Mouse (Mus musculus): Measurements from ENCODE around the gene Masp1. TPM values are rescaled to one million over a fixed set of nuclear protein-coding genes. Genes with fewer than 3 reads are reported as not detected.
A peak's percentile ranks its signal among the peaks of the same experiment; 100 is the strongest.

Gene Masp1
- total RNA-seq, 1 experiment: 2.8 TPM

DNA sequence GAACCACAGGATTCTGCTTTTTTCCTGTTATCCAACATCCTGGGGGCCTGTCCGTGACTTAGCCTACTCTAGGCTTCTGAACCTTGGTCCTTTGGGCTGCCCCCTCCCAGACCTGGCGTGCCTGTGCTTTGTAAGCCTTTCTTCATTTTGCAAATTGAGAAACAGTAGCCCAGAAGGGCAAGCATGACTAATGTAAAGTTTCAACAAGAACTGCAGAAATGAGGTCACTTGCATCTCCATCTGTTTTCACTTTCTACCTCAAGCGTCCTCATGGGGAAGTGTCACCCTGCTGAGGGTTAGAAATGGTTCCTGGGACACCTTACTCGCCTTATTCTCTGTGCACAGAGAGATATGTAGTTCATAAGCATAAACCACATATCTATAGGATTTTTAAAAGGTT is 27.8 kb downstream of the Masp1 start:
- no peaks in the 10 kb centered on the region for H3K4me1 ChIP-seq (ENCODE audit: control insufficient read depth in 2 of 2, insufficient read depth in 2 of 2, low read length in 2 of 2, poor library complexity in 1 of 2)
- H3K36me3 ChIP-seq (ENCODE audit: control insufficient read depth, insufficient read depth, low read length, poor library complexity, severe bottlenecking): no peaks in the 10 kb centered on the region
- DNase-seq (ENCODE audit: low read depth, low spot score): no peak
- no peak overlapping the region for H3K4me3 ChIP-seq (ENCODE audit: insufficient read depth in 1 of 2, low read depth in 1 of 2, low read length in 2 of 2, poor library complexity in 1 of 2, severe bottlenecking in 1 of 2)
- in situ Hi-C loops (cut with MboI; ENCODE audit: low sequenced_read_pairs in 2 of 2, unreplicated experiment in 2 of 2): no loop called here
- H3K27ac ChIP-seq (ENCODE audit: insufficient read depth, low read depth, low read length, poor library complexity, severe bottlenecking): no peak overlapping the region
- TF ChIP-seq ZNF384 (IDR thresholded peaks at IDR 0.05; ENCODE audit: low read depth, low read length) (no peak), HCFC1 (IDR thresholded peaks at IDR 0.05; ENCODE audit: borderline replicate concordance, insufficient read depth, low read length) (no peak), CHD2 (IDR thresholded peaks at IDR 0.05; ENCODE audit: low read depth, low read length) (no peak), ZC3H11A (IDR thresholded peaks at IDR 0.05; ENCODE audit: borderline replicate concordance, low read depth, low read length) (no peak), MAFK (IDR thresholded peaks at IDR 0.05; ENCODE audit: insufficient read depth, low read depth, low read length) (no peak)
- no peak overlapping the region for H3K9ac ChIP-seq (ENCODE audit: insufficient read depth, low read depth, low read length, poor library complexity, severe bottlenecking)
- H3K9me3 ChIP-seq (ENCODE audit: control insufficient read depth, insufficient read depth, low read depth, low read length): no peaks in the 10 kb centered on the region

DNA sequence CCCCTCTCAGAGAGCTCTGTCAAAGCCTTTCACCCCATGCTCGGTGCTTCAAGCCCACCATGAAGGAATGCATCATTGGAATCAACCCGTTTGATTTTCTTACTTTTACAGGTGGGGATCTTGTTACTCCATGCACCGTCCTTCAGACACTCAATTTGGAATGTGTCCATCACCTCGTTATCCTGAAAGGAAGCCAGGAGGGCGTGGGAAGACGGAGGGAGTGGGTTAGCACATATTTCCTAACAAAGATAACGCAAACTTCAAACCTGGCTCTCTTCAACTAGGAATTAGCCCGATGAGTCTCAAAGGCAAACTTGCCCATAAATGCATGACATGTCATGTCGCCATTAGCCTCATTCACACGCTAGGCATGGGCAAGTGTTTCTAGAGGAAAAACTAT is 37.3 kb downstream of the Masp1 start:
- Histone ChIP-seq H3K27ac (ENCODE audit: insufficient read depth, low read depth, low read length, poor library complexity, severe bottlenecking) (no peak overlapping the region), H3K36me3 (ENCODE audit: control insufficient read depth, insufficient read depth, low read length, poor library complexity, severe bottlenecking) (no peaks in the 10 kb centered on the region), H3K9ac (ENCODE audit: insufficient read depth, low read depth, low read length, poor library complexity, severe bottlenecking) (no peak overlapping the region), H3K4me3 (ENCODE audit: insufficient read depth in 1 of 2, low read depth in 1 of 2, low read length in 2 of 2, poor library complexity in 1 of 2, severe bottlenecking in 1 of 2) (no peak overlapping the region), H3K4me1 (ENCODE audit: control insufficient read depth in 2 of 2, insufficient read depth in 2 of 2, low read length in 2 of 2, poor library complexity in 1 of 2) (peaks cover 6 to 10% of the 10 kb centered on the region in 2 experiments; a peak in 3 of 4 replicates), H3K9me3 (ENCODE audit: control insufficient read depth, insufficient read depth, low read depth, low read length) (no peaks in the 10 kb centered on the region)
- in situ Hi-C loops (cut with MboI; ENCODE audit: low sequenced_read_pairs in 2 of 2, unreplicated experiment in 2 of 2): no loop called here
- no peak for DNase-seq (ENCODE audit: low read depth, low spot score)
- no peak for TF ChIP-seq MAFK (IDR thresholded peaks at IDR 0.05; ENCODE audit: insufficient read depth, low read depth, low read length)
- TF ChIP-seq CHD2 (IDR thresholded peaks at IDR 0.05; ENCODE audit: low read depth, low read length): no peak
- no peak for TF ChIP-seq ZC3H11A (IDR thresholded peaks at IDR 0.05; ENCODE audit: borderline replicate concordance, low read depth, low read length)
- no peak for TF ChIP-seq HCFC1 (IDR thresholded peaks at IDR 0.05; ENCODE audit: borderline replicate concordance, insufficient read depth, low read length)
- TF ChIP-seq ZNF384 (IDR thresholded peaks at IDR 0.05; ENCODE audit: low read depth, low read length): no peak

DNA sequence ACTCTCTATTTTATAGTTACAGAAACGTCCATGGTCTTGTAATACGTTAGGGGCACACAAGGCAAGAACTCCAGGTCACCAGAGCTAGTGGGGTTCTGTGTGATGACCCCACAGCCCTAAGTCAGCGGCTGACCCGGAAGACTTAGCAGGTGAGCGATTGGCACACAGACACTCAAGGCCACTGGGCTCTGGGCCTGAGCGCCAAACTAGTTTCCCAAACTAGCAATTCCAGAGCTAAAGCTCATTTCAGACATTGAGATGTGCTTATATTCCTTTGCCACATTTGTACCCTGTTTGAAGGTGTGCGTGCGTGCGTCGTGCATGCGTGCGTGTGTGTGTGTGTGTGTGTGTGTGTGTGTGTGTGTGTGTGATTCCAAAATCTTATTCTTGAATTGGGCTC is 37.8 kb downstream of the Masp1 start:
- no peak overlapping the region for H3K27ac ChIP-seq (ENCODE audit: insufficient read depth, low read depth, low read length, poor library complexity, severe bottlenecking)
- no peaks in the 10 kb centered on the region for H3K36me3 ChIP-seq (ENCODE audit: control insufficient read depth, insufficient read depth, low read length, poor library complexity, severe bottlenecking)
- no peak overlapping the region for H3K4me3 ChIP-seq (ENCODE audit: insufficient read depth in 1 of 2, low read depth in 1 of 2, low read length in 2 of 2, poor library complexity in 1 of 2, severe bottlenecking in 1 of 2)
- in situ Hi-C loops (cut with MboI; ENCODE audit: low sequenced_read_pairs in 2 of 2, unreplicated experiment in 2 of 2): no loop called here
- DNase-seq (ENCODE audit: low read depth, low spot score): no peak
- H3K9ac ChIP-seq (ENCODE audit: insufficient read depth, low read depth, low read length, poor library complexity, severe bottlenecking): no peak overlapping the region
- no peaks in the 10 kb centered on the region for H3K9me3 ChIP-seq (ENCODE audit: control insufficient read depth, insufficient read depth, low read depth, low read length)
- TF ChIP-seq MAFK (IDR thresholded peaks at IDR 0.05; ENCODE audit: insufficient read depth, low read depth, low read length): no peak
- TF ChIP-seq CHD2 (IDR thresholded peaks at IDR 0.05; ENCODE audit: low read depth, low read length): no peak
- TF ChIP-seq ZC3H11A (IDR thresholded peaks at IDR 0.05; ENCODE audit: borderline replicate concordance, low read depth, low read length): no peak
- TF ChIP-seq ZNF384 (IDR thresholded peaks at IDR 0.05; ENCODE audit: low read depth, low read length): no peak
- TF ChIP-seq HCFC1 (IDR thresholded peaks at IDR 0.05; ENCODE audit: borderline replicate concordance, insufficient read depth, low read length): no peak
- H3K4me1 ChIP-seq (ENCODE audit: control insufficient read depth in 2 of 2, insufficient read depth in 2 of 2, low read length in 2 of 2, poor library complexity in 1 of 2): peaks cover 6 to 10% of the 10 kb centered on the region in 2 experiments; a peak in 3 of 4 replicates

DNA sequence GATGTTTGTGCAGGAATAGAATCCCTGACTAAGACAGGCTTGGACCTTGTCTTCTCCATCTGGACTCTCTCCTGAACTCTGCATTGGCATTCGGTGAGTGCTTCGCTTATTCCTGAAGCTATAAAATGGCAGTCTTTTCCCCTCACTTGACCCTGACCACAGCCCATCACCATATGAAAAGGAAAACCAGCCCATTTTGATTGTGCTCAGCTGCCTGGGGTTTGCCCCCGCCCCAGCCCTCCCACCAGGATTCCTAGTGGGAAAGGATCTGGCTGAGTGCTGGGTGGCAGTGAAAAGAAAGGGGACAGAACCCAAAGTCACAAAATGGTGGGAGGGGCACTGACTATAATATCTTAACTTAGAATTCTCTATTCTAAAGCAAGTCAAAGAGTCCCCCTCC is 38.4 kb downstream of the Masp1 start:
- no peak for TF ChIP-seq HCFC1 (IDR thresholded peaks at IDR 0.05; ENCODE audit: borderline replicate concordance, insufficient read depth, low read length)
- no peak for TF ChIP-seq ZC3H11A (IDR thresholded peaks at IDR 0.05; ENCODE audit: borderline replicate concordance, low read depth, low read length)
- TF ChIP-seq CHD2 (IDR thresholded peaks at IDR 0.05; ENCODE audit: low read depth, low read length): no peak
- TF ChIP-seq ZNF384 (IDR thresholded peaks at IDR 0.05; ENCODE audit: low read depth, low read length): no peak
- no peak for TF ChIP-seq MAFK (IDR thresholded peaks at IDR 0.05; ENCODE audit: insufficient read depth, low read depth, low read length)
- Histone ChIP-seq H3K9me3 (ENCODE audit: control insufficient read depth, insufficient read depth, low read depth, low read length) (no peaks in the 10 kb centered on the region), H3K36me3 (ENCODE audit: control insufficient read depth, insufficient read depth, low read length, poor library complexity, severe bottlenecking) (no peaks in the 10 kb centered on the region), H3K9ac (ENCODE audit: insufficient read depth, low read depth, low read length, poor library complexity, severe bottlenecking) (no peak overlapping the region), H3K27ac (ENCODE audit: insufficient read depth, low read depth, low read length, poor library complexity, severe bottlenecking) (no peak overlapping the region), H3K4me1 (ENCODE audit: control insufficient read depth in 2 of 2, insufficient read depth in 2 of 2, low read length in 2 of 2, poor library complexity in 1 of 2) (peaks cover 6 to 10% of the 10 kb centered on the region in 2 experiments; a peak in 3 of 4 replicates), H3K4me3 (ENCODE audit: insufficient read depth in 1 of 2, low read depth in 1 of 2, low read length in 2 of 2, poor library complexity in 1 of 2, severe bottlenecking in 1 of 2) (no peak overlapping the region)
- DNase-seq (ENCODE audit: low read depth, low spot score): peak; percentile 55
- in situ Hi-C loops (cut with MboI; ENCODE audit: low sequenced_read_pairs in 2 of 2, unreplicated experiment in 2 of 2): no loop called here
